Mouse (Mus musculus): ENCODE data around the gene Olfr976.

GRCm38 (mm10) chr9:39909939-39910338, 51.0 kb downstream of the Olfr976 start:
- TF ChIP-seq CTCF (IDR thresholded peaks at IDR 0.05; ENCODE audit: low read depth), result no peak
- no peak for TF ChIP-seq EP300 (IDR thresholded peaks at IDR 0.05; ENCODE audit: low read depth)

Data from heart, postnatal 0 days (tissue).